Mouse (Mus musculus): ENCODE results near the gene Hif3a.
"Not testable (repeated sequence)": the region's sequence is repeated elsewhere in the genome, so short reads cannot be mapped to it uniquely, and the experiment has no call there.

Gene Hif3a

DNA sequence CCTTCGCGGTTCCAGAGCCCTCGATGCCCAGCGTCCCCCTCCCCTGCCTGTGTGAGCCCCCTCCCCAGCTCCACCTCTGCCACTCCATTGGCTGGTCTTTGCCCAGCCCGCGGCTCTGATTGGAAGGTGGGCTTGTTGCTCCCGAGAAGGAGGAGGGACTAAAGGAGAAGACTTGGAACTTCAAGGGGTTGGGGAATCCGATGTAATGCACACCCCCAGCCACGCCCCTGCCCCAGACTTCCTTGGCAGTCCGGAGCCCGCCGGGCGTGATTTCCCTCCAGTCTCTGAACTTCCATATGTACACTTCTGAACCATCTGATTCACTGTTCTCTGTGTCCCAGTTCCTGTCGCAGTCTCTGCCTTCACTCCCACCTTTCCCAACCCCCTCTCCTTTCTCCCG lies at the start of gene Hif3a:
Gene Hif3a (minus strand): TSS at position 39 of the 400 bp plus-strand sequence.
- no peak for DNase-seq

DNA sequence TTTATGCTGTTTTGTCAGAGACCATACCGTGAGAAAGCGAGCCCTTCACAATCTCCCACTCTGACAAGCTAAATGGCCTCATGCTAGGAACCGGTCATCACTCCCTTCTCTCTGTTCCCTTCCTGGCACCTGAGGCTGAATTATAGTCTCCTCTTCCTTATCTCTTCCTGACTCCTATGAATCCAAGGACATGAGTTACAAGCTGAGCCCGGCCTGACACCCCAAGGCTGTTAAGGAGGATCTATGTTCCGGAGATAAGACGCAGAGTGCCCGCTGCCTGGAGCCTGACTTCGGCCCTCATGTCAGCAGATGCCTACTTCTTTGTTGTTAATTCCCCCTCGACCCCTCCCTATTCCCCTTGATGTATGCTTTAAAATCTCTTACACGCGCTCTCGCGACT lies 39.4 kb upstream of the Hif3a start:
- DNase-seq: not testable (repeated sequence)

DNA sequence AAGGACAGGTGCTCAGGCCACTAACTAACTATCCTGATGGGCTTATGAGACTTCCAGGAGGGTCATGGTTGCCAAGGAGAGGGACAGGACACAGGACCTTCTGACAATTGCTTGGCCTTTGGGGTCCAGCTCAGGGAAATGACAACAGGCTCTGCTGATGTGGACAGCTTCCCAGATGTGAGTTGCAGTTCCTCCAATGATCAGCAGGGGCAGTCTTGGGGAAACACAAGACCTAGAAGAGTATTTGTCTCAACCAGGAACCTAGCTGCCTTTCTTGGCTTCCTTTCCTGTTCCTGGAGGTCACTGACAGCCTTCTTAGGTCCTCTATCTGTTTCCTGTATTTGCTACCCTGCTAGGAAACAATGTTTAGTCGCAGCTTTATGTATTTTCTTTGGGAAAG lies 29.1 kb upstream of the Hif3a start:
- no peak for DNase-seq

DNA sequence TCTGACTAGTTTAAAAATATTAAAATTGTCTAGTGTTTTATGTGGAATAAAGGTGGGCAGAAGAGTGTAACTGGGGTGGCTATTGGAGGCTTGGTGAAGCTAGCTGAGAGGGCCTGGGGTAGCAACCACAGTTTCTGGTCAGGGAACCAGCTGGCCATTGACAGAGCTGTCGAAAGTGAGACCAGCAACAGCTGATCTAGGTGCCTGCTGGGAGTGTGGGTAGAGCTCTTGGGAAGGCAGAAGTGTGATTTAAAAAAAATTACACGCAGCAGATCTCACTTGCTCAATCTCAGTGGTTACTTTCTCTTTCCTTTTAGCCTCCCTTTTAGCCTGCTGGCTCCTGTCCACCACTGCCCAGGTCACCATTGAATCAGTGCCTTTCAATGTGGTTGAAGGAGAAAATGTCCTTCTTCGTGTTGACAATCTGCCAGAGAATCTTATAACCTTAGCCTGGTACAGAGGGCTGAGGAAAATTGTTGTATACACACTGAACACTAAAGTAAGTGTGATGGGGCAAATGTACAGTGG lies 27.9 kb upstream of the Hif3a start:
- DNase-seq: no peak

DNA sequence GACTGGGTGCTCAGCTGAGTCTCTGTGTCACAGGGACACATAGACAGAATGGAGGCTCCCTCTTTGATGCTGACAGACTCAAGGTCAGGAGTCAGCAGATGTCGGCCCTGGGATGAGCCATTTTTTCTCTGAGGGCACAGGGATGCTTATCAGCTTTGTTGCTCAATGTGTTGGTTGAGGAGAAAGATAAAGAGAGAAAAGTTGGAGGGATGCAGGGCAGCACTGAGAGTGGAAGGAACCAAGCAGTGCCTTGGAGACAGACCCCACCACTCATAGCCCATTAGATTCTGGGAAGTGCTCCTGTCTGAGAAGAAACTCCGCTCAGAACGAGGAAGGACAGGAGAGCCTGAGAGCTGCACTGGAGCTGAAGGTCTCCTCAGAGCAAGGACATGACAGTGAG lies 25.5 kb upstream of the Hif3a start:
- DNase-seq: no peak

DNA sequence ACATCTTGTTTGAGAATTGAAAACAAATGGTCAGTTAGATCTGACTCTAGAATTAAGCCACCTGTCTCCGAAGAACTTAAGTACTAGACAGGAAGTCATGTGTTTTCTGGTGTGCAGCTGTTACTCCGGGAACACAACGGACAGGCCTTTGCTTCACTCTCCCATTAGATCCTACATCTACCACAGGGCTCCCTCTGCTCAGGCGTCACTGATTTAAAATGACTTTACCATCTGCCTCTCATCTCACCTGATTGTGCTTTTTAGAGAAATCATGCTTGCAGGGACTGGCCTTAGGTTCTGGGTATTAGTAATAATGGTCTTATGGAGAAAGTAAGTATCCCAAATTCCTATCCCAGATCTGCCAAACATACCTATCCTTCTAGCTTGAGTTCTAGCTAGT lies 20.5 kb upstream of the Hif3a start:
- DNase-seq: no peak

DNA sequence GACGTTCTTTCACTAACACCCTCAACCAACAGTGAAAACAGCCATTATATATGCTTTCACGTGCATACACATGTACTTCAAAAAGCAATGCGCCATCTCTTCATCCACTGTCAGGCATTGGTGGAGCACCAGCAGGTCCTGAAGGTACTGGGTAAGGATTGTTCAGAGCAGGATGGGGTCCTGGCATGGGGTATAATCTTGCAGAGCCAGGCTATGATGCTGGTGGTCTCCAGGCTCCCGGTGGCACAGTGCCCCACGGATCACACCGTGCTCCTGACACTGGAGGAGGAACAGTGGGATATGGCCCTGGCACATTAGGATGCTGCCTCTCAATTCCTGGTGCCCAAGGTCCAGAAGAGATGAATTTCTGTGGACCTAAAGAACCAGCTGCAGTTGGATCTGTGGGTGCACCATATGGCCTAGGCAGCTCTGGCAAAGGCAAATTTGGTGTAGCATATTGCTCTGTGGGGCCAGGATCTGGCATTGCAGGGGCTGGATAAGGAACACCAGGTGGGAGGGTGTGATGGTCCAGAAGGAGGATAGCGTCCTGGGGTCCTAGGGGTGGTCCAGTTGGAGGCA lies 15.9 kb upstream of the Hif3a start:
- DNase-seq: peak; percentile 76

DNA sequence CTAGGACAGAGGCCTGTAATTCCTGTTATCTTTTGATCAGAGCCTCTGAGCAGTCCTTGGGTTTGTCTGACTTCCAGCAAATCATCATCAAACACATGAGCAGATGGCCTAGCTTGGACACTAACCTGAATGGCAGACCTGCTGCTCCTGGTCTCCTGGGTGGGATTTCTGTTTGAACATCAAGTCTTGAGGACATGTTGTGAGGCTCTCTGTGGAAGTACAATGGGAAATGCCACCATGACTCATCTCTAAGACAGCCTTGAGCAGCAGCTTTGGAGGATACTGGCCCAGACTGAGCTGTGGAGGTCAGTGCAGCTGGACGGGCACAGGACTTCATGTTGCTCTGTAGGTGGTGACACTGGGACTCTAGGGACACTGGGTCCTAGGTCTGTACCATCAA lies 14.3 kb upstream of the Hif3a start:
- DNase-seq: no peak

DNA sequence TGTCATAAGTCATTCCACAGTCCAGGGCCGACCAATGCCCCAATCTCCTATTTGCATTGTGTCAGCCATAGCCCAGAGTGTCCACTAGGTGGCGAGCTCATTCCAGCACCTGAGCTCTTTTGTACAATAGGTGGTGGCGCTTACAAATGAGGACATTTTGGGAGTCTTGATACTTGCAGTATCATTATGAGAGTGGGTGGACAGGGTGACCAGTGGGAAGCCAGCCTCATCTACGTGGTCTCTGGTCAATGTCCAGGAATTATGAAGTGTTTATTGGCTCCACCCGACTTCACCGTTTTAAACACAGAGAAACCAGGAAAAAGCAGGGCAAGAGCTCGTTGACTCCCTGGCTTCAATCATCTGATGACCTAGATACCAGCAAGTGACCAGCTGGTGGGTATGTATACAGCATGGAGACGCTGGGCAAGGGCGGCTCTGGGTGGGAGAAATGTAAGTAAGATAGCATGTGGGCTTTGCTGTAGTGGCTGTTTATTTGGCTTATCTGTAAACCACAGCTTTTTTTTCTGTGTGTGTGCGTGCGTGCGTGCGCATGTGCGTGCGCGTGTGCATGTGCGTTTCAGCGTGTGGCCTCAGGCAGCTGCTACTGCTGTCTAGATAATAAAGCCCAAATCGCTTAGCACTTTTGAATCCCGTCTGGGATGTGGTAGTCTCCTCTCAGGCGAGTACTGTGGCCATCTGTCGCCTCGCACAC lies 11.8 kb upstream of the Hif3a start, which contains the start of gene Psg16:
Gene Psg16 (plus strand): TSS at position 137 of the 712 bp plus-strand sequence.
- peak; percentile 89 for DNase-seq

DNA sequence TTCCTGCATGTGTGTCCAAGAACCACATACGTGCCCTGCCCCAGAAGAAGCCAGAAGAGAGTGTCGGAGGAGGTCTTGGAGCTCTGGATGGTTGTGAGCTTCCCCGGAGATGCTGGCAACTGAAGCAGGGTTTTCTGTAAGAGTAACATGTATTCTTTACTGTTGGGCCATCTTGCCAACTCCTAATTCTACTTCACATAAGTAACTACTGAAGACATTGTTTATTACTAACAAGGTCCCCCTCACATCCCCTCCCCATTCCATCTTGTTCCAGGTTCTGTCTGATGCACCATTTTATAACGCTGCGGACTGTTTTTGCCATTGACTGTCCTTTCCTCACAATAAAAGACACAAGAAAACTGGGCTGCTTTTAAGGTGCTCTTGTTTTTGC lies 11.3 kb upstream of the Hif3a start:
- DNase-seq: no peak

DNA sequence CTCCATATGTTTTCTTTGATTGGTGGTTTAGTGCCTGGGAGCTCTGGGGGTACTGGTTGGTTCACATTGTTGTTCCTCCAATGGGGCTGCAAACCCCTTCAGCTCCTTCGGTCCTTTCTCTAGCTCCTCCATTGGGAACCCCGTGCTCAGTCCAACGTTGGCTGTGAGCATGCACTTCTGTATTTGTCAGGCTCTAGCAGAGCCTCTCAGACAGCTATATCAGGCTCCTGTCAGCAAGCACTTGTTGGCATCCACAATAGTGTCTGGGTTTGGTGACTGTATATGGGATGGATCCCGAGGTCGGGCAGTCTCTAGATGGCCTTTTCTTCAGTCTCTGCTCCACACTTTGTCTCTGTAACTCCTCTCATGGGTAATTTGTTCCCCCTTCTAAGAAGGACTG lies 5.4 kb upstream of the Hif3a start:
- not testable (repeated sequence) for DNase-seq

DNA sequence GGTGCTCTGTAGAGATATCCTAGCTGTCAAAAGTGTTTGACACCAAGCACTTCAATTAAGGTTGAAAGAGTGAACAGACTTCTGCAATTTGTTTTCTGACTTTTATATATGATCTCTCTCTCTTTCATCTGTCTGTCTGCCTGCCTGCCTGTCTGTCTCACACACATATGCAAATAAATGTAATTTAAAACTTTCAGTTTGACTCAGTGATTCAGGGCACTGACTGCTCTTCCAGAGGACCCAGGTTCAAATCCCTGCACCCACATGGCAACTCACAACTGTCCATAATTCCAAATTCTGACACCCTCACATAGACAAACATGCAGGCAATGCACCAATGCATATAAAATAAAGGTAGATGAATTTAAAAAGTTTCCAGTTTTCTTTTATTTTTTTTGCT lies 4.8 kb upstream of the Hif3a start:
- no peak for DNase-seq

DNA sequence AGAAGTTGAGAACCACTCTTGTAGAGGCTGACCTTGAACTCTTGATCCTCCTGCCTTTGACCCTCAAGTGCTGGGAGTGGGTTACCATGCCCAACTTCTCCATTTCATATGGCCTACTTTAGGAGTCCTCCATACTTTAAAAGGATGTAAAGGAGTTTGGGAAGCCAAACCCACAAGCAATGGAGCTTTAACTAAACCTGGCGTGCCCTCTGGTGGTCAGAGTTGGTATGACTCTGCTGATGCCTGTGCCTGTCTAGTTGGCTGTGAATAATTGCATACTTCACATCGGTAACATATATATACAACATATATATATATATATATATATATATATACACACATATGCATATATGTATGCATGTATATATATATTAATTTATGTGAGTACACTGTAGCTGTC lies 4.2 kb upstream of the Hif3a start:
- DNase-seq: peak; percentile 90

DNA sequence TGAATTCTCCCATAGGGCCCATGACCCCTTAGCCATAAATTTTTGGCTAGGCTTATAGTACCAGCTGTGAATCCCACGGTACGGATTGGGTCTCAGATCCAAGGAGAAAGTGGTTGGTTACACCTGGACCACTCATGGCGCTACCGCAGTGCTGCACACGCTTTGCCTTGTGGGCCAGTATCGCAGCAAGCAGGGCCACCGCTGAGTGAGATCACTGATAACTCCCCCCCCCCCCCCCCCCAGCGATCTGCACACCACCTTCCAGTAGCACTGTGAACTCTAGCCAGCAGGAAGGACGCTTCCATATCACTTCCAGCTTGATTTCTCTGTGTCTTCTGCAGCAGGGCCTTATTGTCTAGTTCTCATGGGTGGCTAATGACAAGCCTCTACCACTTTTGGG lies 3.4 kb upstream of the Hif3a start:
- DNase-seq: no peak

DNA sequence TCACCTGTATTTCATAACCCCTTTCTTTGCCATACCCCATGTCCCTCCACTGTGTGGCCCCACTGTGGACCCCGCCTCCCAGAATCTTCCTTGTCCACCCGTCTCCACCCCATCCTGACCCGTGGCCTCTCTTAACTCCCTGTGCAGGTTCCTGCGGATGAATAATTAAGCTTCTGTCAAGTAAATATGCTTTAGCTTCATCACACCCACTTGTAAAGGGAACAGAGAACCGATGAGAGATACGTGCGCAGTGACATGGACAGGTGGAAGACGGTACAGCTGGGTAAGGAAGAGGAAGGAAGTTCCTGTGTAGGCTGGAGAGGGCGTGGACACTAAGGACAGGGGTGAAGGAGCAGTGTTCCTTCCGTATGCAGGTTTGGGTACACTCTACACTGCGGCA lies 618 bp upstream of the Hif3a start:
- no peak for DNase-seq

DNA sequence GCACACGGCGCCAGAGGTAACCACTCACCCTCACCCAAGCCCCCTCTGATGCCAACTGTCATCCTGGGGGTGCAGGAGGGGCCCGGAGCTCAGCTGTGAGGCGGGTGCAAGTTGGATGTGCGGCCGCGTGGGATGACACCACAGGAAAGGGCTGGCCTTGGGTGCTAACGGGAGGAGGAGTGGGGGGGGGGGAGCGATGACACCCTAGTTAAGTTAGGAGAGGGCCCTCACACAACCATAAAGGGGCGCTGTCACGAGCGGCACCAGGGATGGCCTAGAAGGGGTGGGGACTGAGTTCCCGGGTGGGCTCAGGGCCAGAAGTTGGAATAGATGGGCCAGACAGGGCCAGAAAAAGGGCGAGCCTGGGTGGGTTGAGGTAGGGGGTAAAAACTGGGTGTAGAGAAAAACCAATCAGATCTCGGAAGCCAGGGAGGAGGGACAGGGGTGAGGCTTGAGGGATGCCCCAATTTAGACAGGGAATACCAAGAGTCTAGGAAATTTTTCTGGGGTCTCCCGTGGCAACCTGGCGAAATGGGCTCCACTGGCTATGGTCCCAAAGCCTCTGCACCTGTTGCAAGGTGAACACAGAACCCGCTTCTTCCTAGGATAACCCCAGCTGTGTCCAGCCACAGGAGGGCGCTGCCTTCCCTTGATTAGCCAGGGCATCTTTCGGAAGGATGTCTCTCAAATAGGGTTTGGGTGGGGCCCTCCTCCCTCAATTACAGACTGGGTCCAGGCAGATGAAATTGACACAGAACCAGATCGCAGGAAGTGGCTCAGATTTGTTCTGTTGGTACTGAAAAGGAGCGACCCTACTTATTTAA lies 1.2 kb downstream of the Hif3a start:
- no peak for DNase-seq

DNA sequence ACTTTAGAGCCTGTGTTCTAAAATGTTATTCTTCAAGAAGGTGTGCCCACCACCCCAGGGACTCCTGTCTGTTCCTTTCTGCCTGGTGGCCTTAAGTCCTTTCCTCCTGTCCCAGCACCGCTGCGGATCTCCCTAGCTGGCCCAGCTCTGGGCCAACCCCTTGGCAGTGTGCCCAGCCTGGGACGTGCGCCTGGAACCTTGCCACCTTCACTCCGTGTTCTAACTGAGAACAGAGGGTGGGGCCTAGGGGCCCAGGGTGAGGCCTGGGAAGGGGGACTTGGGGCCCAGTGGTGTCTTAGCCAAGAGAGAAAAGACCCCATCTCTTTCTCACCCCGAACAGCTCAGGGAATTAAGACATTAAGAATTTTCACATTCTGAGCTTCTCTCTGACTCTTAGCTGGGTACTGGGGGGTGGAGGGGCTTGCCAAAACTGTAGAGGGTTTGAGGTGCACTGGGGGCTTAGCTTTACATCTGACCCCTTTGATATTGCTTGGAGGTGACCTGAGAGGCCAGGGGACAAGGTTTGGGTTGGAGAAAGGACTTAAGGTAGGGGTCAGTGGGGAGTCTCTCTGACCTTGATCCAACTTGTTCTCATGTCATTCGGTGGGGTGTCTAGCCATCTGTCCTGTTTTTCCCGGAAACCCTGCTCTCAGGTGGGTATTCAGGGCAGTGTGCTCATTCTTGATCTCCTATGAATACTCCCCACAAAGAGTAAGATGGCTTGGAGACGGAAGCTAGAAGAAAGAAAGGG lies 2.0 kb downstream of the Hif3a start:
- DNase-seq: peak; percentile 87

DNA sequence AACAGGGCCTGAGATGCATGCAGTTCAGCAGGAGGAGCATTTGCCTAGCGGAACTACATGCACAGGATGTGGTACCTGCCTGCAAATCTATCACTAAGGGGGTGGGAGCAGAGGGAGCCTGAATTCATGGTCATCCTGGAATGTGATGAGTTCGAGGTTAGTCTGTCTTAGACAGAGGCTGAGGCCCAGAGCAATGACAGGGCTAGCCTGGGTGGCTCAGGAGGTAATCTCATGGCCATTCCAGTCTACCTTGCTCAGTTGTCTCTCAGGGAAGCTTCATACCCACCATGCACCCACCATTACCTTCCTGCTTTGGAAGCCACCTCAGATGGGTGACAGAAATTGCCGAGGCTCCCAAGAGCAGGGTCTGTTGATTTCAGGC lies 2.8 kb downstream of the Hif3a start:
- DNase-seq: no peak

DNA sequence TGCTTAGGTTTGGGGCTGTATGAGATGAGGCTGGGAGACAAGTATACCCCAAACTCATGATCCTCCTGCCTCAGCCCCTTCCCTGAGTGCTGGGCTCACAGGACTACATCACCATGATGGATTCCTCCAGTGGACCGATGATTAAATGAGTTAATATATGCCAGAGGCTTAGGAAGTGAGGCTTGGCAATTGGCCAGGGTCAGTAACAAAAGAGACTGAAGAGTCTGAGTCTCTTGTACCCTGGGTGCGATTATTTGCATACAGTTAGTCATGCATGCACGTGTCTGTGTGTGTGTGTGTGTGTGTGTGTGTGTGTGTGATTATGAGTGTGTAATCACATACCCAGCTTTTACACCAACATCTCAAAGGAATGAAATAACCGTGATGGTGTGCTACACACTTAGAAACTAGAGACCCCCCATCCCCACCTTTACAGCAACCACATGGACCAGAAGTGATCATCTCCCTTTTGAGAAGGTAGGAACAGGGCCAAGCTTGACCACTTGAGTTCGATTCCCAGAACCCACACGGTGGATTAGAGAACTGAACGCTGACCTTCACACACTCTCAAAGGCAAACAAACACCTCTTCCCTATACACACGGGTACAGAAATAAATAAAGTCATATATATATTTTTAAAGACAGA lies 3.3 kb downstream of the Hif3a start:
- no peak for DNase-seq

DNA sequence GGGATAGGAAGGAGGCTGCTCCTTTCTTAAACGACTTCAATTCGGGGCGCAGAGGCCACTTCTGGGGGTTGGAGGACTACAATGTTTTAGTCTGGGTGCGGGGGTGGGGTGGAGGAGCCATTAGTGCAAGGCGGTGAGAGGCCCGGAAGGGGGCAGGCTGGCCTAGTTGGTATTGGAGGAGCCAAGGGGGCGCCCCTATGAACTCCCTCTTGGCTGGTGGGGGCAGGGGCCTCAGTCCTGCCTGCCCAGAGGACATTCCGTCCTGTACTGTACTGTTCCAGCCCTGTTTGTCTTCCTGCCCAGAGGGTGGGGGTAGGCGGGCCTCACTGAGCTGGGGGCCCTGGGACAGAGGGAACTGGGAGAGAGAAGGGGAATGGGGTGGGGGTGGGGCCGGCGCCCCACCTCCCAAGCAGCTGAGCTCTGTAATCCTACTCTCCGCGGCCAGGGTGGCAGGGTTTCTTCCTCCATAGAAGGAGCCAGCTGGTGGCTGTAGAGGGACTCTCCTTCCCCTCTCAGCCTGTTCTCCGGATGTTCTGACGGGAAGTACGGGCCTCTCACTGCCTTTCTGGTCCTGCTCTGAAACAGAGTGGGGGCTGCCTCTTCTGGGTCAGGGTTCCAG lies 4.0 kb downstream of the Hif3a start:
- no peak for DNase-seq

DNA sequence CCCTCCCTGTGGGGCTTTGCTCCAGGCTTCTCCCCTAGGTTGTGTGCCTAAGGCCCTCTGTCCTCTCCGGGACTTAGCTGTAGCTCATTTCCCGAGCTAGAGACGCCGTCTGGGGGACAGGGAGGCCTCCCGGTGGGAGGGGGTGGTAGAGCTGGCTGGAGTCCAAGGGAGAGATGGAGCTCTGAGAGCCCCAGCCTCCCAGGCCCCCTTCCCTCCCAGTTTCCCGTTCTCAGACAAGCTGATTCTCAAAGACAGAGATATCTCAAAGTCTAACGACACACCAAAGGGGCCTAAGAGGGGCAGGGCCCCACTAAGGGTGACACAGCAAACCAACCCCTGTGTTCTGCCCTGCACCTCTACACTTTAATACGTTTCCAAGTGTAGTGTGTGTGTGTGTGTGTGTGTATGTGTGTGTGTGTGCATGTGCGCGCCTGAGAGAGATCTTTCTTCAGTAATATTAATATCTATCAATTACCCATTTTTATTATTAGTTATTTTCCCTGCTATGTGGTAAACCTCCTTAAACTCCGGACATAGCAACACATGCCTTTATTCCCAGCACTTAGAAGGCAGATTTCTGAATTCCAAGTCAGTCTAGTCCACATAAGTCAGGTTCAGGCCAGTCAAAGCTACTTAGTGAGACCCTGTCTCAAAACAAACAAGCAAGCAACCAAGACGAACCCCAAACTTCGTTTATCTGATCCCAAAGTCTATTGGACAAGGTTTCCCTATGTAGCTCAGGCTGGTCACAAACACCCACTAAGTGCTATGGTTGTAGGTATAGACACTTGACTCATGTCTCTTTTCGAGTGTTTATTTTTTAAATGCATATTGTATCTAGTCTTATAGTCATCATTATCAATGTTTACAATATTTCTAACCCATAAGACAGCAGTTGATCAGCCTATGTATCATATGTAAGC lies 5.4 kb downstream of the Hif3a start:
- no peak for DNase-seq

Data from cerebellum, adult 8-10 months (tissue).